Mouse (Mus musculus): ENCODE measurements around the gene Klra17.
"Not testable (repeated sequence)": the region's sequence is repeated elsewhere in the genome, so short reads cannot be mapped to it uniquely, and the experiment has no call there.

Gene Klra17

GRCm38 (mm10) chr6:129876549-129876948, at the start of gene Klra17:
TSS of gene Klra17 (minus strand) at chr6:129876672.
- no peak for DNase-seq (ENCODE audit: extremely low read depth, low read depth, low spot score)

- not testable (repeated sequence) for DNase-seq (ENCODE audit: extremely low read depth, low read depth, low spot score)
These were observed 41.0 kb upstream of the Klra17 start, which contains the start of gene Klra5 for GRCm38 (mm10) chr6:129917476-129917946. TSS of gene Klra5 (minus strand) at chr6:129917650.

GRCm38 (mm10) chr6:129916996-129917395, 40.5 kb upstream of the Klra17 start:
- no peak for DNase-seq (ENCODE audit: extremely low read depth, low read depth, low spot score)

- no peak for DNase-seq (ENCODE audit: extremely low read depth, low read depth, low spot score)
These were observed 6.1 kb upstream of the Klra17 start for GRCm38 (mm10) chr6:129882525-129882924.

GRCm38 (mm10) chr6:129862349-129862748, 14.1 kb downstream of the Klra17 start, which contains the start of gene Gm17631:
TSS of gene Gm17631 (plus strand) at chr6:129862649.
- not testable (repeated sequence) for DNase-seq (ENCODE audit: extremely low read depth, low read depth, low spot score)

GRCm38 (mm10) chr6:129825559-129825958, 50.9 kb downstream of the Klra17 start:
- DNase-seq (ENCODE audit: extremely low read depth, low read depth, low spot score) = no peak

GRCm38 (mm10) chr6:129824004-129824403, 52.5 kb downstream of the Klra17 start:
- DNase-seq (ENCODE audit: extremely low read depth, low read depth, low spot score) = no peak

- DNase-seq (ENCODE audit: extremely low read depth, low read depth, low spot score) = no peak
These were observed 58.7 kb downstream of the Klra17 start for GRCm38 (mm10) chr6:129817731-129818130.

GRCm38 (mm10) chr6:129784170-129784569, 92.3 kb downstream of the Klra17 start, which contains the start of gene Gm156:
TSS of gene Gm156 (minus strand) at chr6:129784270.
- DNase-seq (ENCODE audit: extremely low read depth, low read depth, low spot score) = not testable (repeated sequence)

All from fat pad, adult 2 months (tissue).